Mouse (Mus musculus): ENCODE measurements around the gene Ccdc7a.
A peak's percentile ranks its signal among the peaks of the same experiment; 100 is the strongest.
"Not testable (repeated sequence)": the region's sequence is repeated elsewhere in the genome, so short reads cannot be mapped to it uniquely, and the experiment has no call there.

The Ccdc7a gene

DNA sequence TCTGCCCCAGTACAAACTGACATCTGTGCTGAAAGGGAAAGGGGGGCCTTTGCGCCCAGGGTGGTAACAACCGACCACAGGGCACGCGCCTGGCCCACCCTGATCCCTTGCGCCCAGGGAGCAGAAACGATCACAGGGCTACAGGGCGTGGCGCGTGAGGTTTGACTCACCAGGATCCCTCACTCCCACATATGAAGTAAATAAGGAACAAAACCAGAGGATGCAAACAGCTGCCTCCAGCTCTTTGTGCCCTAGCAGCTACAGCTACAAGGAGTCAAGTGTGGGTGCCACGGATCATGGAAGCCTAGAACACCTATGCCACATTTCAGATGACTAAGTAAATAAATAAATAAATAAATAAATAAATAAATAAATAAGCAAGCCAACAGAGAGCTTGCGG is at the start of gene Ccdc7a:
Ccdc7a (minus strand) TSS at position 101 of the 400 bp plus-strand sequence.
- not testable (repeated sequence) for DNase-seq (ENCODE audit: low spot score)

DNA sequence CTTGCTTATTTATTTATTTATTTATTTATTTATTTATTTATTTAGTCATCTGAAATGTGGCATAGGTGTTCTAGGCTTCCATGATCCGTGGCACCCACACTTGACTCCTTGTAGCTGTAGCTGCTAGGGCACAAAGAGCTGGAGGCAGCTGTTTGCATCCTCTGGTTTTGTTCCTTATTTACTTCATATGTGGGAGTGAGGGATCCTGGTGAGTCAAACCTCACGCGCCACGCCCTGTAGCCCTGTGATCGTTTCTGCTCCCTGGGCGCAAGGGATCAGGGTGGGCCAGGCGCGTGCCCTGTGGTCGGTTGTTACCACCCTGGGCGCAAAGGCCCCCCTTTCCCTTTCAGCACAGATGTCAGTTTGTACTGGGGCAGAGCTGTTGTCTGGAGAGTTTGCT is 1.5 kb upstream of the Ccdc7a start, which contains the start of gene Ccdc7b:
Ccdc7b (plus strand) TSS at position 301 of the 400 bp plus-strand sequence.
- not testable (repeated sequence) for DNase-seq (ENCODE audit: low spot score)

DNA sequence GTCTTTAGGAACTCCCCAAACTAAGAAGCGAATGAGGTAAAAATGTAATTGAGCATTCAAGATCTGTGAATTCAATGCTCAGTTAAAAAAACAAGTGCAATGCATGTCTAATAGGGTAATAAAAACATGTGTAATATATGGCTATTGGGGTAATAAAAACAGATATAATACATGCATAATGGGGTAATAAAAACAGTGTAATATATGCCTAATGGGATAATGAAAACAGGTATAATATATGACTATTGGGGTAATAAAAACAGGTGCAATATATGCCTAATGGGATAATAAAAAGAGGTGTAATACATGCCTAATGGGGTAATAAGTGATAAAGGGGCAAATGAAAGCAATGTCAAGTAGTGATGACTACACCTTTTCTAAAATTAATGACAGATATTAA is 73.9 kb downstream of the Ccdc7a start:
- DNase-seq (ENCODE audit: low spot score), result no peak

DNA sequence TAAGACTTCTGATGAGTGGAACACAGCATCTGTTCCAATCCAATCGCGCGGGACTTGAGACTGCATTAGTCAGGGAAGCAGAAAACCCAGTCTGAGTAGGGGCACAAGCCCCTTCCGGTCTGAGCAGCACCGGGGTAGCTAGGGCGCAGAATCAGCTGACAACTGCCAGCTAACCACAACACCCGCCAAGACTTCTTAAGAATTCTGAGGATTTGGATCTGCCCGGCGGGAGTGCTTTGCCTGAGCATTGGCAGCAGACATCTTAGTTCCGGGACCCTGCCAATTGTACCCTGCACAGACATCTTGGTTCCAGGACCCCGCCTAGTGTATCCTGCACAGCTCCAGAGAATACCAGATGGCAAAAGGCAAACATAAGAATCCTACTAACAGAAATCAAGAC is 116.4 kb downstream of the Ccdc7a start:
- DNase-seq (ENCODE audit: low spot score), result not testable (repeated sequence)

DNA sequence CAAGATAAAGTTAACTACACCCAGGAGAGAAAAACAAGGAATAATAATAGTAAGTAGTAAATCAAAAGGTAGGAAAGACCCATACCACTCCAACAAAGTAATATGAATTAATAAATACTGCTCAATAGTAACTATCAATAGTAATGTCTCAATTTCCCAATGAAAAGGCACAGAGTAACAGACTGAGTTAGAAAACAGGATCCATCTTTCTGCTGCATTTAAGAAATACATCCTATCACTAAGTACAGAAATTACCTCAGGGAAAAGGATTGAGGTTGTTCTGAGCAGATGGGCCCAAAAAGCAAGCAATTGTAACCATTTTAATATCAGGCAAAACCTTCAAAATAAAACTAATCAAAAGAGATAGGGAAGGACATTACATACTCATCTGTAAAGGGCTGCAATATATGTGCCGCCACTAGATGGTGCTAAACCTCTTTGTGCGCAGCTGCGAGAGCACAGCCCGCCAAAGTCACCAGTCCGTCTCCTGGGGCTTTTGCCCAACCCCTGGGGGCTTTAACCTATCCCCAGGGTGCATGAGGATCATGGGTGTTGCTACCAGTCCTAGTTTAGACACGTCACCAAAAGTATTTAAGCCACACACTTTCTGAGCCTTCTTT is 124.2 kb downstream of the Ccdc7a start:
- DNase-seq (ENCODE audit: low spot score), result not testable (repeated sequence)

DNA sequence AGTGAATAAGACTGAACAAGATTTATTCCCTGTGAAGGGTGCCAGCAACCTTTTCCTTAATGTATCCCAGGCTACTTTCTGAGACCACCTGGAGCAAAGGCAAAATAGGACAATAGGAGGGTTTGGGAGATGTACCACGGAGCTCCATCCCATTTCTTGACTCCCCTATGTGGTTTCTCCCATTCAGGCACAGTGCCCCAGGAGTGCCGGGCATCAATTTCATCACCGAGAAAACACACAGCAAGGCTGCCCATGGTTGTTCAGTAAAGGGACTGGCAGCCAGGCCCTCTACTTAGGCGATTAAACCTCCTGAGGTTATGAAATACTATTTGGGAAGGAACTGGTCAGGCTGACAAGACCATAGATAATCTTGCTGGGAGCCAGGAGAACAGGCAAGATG is 131.9 kb downstream of the Ccdc7a start:
- no peak for DNase-seq (ENCODE audit: low spot score)

DNA sequence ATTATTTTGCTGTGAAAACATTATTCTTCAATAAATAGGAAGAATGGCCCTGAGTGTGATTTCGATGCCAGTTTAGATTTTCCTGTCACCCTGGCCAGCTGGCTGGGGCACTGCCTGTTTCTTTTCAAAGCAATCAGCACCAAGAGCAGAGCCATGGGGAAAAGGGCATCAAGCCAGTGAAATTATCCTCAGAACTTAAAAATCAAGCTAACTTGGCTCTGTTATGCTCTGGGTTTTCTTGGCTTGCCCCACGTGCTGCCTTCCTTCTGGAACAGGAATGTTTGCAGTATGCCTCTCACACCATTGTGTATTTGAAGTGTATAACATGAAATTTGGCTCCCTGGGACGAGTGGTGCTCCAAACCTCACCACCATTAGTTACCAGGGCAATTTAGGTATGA is 182.6 kb downstream of the Ccdc7a start:
- DNase-seq (ENCODE audit: low spot score), result no peak

DNA sequence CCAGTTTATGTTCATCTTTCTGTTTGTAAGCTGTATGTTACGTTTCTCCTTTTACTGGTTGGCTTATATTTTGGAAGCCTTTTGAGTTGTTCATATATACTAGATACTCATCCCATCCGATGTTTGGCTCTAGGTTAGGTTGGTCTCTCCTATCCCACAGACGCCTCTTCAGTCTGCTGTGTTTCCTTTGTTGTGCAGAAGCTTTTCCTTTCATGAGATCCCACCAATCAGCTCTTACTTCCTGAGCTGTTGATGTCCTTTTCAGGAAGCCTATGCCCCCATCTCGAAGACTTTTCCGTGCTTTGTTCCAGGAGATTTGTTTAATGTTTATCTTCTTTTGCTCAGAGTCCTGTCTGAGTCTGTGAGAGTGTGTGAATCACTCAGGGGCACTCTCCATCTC is 221.6 kb downstream of the Ccdc7a start:
- DNase-seq (ENCODE audit: low spot score), result no peak

DNA sequence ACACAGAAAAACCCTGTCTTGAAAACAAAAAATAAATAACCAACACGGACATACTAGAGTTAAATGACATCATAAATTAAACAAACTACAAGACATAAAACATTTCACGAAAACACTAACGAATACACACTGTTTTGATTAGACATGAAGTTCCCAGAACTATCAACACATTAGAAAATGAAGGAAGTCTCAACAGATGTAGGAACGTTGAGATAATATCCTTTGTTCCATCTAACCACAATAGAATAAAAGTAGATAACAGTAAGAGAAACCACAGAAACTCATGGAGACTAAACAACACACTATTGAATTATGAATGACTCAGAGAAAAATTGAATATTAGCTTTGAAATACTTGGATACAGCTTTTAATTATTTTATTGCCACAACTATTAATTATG is 252.8 kb downstream of the Ccdc7a start:
- DNase-seq (ENCODE audit: low spot score), result no peak

DNA sequence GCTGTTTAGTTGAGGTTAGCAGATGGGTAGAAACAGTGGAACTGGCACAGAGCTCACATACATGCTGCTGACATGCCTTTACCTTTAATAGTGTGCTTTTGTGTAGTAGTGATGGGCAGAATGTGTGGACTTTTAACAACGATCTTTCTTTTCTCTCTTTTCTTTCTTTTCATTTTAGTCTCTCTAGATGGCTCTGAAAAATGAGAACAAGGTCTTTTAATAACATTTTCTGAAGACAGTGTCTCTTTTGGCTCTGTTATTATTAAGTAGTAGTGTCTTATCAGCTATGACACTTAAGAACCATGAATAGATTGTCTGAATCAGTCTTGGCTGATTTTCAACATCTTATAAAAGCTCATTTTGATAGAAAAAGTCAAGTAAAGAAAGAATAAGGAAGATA is 266.7 kb downstream of the Ccdc7a start, which contains the start of gene Gm3952:
Gm3952 (minus strand) TSS at position 101 of the 400 bp plus-strand sequence.
- no peak for DNase-seq (ENCODE audit: low spot score)

DNA sequence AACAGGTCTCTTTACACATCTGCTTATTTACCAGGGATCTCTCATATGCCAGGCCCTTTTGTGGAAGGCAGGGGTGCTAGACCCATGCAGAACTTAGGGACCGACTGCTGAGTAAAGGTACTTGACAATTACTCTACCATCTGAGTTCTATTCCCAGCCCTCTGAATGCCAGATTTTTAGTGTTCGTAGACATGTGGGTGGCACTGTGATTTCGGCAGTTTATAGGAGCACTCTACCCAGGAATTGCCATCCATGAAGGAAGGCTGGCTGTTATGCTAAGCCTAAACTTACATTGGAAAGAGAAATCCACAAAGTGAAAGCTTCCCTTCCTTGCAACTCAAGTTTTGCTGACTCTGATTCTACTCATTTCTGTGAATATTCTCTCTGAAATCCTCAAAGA is 329.6 kb downstream of the Ccdc7a start:
- no peak for DNase-seq (ENCODE audit: low spot score)

DNA sequence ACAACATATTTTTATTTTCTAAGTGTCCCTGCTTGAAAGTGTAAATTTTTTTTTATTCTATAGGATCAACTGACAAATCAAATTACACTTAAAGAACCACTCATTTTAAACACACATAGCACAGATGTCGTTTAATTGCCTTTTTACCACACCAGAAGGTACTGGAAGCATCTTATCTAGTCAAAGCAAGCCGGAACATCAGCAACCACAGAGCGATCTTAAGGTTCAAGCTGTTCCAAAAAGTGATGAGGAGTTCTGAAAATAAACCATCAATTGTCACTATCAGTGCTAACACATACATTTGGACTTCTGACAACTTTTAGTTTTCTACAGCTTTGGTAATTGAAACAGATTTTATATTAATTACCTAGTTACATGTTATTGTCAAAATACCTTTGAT is 331.2 kb downstream of the Ccdc7a start:
- DNase-seq (ENCODE audit: low spot score), result no peak

DNA sequence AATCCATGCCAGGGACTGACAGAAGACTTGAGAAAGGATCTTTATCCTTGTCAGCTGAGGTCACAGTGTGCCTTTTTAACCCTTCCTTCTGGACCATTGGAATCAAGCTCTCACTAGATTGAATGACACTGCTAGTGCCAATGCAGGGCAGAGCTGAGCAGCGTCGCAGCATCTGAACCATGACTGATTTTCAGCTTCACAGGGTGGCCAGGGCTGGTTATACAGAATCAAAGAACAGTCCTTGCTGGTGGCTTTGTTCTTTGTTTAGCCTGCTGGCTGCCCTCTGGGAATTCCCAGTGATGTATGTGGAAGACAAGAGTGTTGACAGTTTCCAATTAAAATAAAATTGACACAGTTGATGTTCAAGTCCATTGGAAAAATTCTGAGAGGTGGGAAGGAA is 333.1 kb downstream of the Ccdc7a start:
- DNase-seq (ENCODE audit: low spot score), result no peak

DNA sequence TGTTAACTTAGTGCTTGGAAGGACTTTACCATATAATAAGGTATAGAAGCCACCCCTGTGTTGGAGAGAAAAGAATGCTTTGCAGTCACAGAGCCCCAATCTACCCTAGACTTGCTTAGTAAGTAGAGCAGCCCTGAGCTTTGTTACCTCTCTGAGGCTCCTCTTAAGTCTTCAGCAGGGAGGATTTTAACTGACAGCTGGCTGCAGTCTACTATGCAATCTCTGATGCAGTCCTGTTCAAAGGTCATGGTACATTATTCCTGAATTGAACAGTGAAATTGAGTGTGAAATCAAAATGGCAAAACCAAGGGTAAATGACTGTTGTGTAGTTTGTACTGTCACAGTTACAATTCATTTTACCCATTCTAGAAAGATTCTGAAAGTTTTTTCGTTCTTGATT is 338.1 kb downstream of the Ccdc7a start:
- no peak for DNase-seq (ENCODE audit: low spot score)

DNA sequence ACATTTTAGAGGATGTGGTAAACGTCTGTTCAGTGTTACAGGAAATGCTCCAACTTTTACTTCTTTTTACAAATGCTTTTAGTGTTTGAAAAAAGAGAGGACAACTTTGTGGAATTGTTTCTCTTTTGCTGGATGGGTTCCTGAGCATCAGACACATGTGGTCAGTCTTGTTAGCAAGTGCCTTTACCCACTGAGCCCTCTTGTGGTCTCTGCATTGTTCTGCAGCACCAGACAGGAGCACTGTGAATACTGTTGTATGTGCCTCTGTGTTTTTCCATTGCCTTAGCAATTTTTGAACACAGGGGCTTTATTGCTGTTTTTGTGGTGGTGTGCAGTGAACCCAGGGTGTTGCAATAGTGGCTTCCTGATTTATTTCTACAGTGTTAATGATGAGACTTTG is 340.5 kb downstream of the Ccdc7a start:
- peak; percentile 59 for DNase-seq (ENCODE audit: low spot score)

DNA sequence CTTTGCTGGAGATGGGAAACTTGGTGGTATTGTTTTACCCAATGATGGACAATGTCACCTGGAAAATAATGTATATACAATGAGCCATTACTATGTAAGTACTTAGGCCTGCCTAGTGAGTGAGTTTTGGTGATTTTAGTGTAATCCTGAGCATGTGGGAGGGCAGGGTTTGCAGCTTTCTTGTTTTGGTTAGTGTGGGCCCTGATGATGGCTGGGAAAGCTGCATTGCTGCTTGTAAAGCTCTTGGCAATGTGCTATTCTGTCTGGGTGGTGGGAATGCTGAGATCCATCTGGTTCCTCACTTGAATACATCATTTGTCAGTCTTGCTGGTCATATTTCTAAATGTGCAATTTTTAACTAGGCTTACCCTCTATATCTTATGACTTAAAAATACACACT is 349.1 kb downstream of the Ccdc7a start:
- DNase-seq (ENCODE audit: low spot score), result no peak

DNA sequence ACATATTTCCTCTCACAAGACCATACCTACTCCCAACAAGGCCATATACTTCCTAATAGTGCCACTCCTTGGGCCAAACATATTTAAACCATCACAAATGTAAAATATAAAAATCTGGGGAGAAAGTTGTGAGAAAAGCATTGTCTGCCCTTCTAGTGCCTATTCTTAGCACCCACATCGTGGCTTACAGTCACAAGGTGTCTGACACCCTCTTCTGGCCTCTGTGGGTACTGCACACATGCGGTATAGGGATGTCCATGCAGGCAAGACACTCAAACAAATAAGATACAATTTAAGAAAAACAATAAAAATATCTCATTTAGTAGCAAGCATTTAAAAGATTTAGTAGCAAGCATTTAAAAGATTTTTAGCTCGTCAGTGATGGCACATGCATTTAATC is 356.1 kb downstream of the Ccdc7a start:
- peak; percentile 32 for DNase-seq (ENCODE audit: low spot score)

DNA sequence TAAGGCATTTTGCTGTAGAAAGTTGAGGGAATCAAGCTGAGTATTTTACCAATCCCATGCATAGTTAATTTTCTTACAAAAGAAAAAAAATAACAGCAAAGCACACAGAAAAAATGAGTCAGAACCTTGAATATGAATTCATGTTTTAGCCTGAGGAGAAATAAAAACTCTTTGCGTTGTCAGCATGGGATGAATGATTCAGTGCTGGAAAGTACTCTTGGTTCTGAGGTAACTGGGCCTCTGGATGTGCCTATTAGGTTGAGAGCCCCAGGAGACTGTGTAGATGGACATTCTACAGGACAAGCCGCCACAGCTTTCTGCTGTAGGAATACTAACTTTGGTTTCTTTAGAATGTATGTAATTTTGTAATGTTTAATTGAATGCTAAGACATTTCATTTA is 360.5 kb downstream of the Ccdc7a start:
- no peak for DNase-seq (ENCODE audit: low spot score)

DNA sequence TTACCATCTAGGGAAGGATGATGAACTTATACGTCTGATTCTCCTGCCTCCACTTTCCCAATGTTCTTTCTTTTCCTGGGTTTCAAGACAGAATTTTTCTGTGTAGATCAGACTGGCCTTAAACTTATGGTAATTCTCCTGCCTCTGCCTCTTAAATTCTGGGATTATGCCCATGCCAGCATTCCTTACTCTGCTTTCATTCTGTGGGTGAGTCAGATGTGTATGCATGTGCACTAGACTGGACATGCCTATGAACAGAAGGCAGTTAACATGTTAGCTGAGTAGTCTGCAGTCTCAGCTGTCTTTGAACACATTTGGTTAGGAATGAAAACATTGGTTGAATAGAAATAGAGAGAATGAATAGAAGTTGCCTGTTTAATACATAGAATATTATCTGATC is 360.9 kb downstream of the Ccdc7a start:
- no peak for DNase-seq (ENCODE audit: low spot score)

DNA sequence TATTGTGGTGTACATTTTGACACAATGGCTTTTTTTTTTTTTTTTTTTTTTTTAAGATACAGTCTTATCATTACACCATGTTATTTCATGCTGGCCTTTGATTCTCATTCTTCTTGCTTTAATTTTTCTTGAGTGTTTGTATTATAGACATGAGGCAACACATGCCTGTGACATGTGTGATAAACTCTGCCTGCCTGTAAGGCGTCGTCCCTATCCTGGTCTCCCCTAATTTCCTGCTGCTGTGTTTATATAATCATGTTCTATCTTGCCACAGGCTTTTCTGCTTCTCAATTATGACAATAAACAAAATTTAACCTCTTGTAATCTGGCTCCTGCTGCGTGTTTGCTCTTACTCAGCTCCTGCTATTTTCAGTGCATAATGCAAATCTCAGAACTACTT is 367.4 kb downstream of the Ccdc7a start:
- no peak for DNase-seq (ENCODE audit: low spot score)

DNA sequence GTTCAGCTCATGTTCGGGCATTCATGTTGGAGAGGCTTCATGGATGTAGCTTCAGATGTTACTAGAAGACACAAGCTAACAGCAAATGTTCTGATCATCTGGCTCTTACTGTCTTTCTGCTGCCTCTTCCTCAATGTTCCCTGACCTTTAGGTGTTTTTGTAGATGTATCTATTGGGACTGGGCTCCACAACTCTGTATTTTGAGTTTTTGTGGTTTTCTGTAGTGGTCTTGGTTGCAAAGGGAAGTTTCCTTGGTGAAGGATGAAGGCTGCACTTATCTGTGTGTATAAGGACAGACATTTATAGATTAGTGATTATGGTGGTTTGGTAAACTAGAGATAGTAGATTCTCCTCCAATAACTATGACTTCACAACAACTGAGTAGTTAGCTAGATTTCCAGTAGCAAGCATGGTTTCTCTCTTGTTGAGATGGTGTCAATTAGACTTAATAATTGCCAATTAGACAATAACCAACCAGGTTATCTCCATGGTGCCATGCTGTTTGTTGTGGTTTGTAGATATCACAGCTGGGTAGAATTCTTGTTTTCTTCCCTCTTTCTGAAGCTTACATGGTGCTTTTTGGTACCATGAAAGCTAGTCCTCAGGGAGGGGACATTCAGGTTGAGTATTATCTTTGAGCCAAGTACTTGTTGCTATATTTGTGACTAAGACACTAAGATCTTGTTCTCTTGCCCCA is 368.5 kb downstream of the Ccdc7a start:
- DNase-seq (ENCODE audit: low spot score), result no peak

DNA sequence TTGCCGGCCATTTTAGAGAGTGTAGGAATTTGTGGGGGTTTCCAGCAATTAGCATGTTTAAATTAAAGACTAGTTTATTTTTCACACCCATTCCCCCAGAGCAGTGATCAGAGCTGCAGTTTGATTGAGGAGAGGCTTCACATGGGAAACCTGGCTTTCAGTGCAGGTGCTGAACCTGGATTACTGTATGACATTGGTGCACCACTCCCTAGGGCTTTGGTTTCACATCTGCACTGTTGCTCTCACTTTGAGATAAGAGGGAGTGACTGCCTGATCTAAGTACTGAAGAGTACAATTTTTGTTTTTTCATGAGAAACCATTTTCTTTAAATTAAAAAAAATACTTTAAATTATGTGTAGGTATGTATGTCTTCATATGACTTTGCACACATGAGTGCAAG is 375.3 kb downstream of the Ccdc7a start:
- DNase-seq (ENCODE audit: low spot score), result no peak

DNA sequence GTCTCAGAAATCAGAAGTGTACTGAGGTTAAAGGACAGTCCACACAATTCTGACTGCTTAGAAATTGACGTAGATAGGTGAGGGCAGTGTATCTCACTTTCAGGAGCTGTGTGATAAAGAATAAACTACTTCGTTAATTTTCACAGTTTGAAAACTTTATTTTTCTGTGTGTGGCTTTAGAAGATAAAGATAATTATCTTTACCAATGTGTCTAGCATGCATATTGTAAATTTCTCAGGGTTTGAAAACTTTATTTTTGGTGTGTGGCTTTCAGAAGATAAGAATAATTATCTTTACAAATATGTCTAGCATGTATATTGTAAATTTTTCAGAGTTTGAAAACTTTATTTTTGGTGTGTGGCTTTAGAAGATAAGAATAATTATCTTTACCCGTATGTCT is 376.6 kb downstream of the Ccdc7a start:
- no peak for DNase-seq (ENCODE audit: low spot score)

DNA sequence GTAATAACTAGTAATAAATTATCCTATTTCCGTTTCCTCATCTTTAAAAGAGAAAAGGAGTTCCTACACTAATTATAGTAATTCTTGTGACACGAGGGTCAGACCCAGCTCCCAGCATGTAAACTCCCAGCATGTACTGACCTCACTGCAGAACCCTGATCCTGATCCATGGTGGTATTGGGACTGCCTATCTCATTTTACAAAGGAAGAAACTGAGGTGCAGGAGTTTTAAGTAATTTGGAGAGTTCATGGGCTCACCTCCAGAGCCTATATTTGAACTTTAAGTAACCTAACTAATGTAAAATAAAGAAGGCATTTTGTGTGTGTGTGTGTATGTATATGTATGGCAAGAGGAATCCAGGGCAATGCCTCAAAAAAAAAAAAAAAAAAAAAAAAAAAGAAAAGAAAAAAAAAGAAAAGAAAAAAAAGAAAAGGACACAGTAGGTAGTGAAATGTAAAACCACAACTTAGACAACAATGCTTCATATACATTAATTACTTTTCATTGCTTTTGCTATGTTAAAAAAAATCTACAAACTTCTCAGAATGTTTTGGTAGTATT is 378.8 kb downstream of the Ccdc7a start:
- DNase-seq (ENCODE audit: low spot score), result no peak
